Mouse (Mus musculus) cerebellum, adult (tissue): ENCODE results near the gene Hcrtr1.

ENCODE experiments used
- ATAC-seq: cut with Nextera tagmentation; 2 replicates; pipeline ENCODE4 v1.9.2; 2017; ENCODE audit warnings: mild to moderate bottlenecking, moderate library complexity, mixed read lengths; ENCODE audit not compliant: insufficient number of reproducible peaks, low FRiP score, low TSS enrichment

Gene Hcrtr1

GRCm38 (mm10) chr4:130081345-130082190 lies 57.6 kb downstream of the Hcrtr1 start:
- no peak for ATAC-seq
